Mouse (Mus musculus) testis, adult 2 months (tissue): ENCODE measurements around the gene Znrf1. TPM values are rescaled to one million over a fixed set of nuclear protein-coding genes. Genes with fewer than 3 reads are reported as not detected.

ENCODE experiments used
- H3K27ac ChIP-seq: fragments of 200-500 bp; 2 replicates; pipeline ENCODE4 v1.5.1; 2012; ENCODE audit warnings: low read depth, low read length; ENCODE audit not compliant: control insufficient read depth, insufficient read depth
- H3K27me3 ChIP-seq: fragments of 200-500 bp; 2 replicates; pipeline ENCODE4 v1.6.1; 2012; ENCODE audit warnings: mild to moderate bottlenecking, low read length, moderate library complexity; ENCODE audit not compliant: control insufficient read depth, insufficient read depth
- H3K36me3 ChIP-seq: fragments of 200-500 bp; 2 replicates; pipeline ENCODE4 v1.6.1; 2012; ENCODE audit warnings: mild to moderate bottlenecking, low read length; ENCODE audit not compliant: control insufficient read depth, insufficient read depth
- H3K4me1 ChIP-seq: fragments of 200-500 bp; 2 replicates; pipeline ENCODE4 v1.6.1; 2012; ENCODE audit warnings: low read length; ENCODE audit not compliant: control insufficient read depth, insufficient read depth
- H3K4me3 ChIP-seq: fragments of 200-500 bp; 2 replicates; pipeline ENCODE4 v1.5.1; 2012; ENCODE audit warnings: low read depth, mild to moderate bottlenecking, low read length, moderate library complexity, mixed read lengths; ENCODE audit not compliant: control insufficient read depth
- CTCF ChIP-seq: fragments of 200-500 bp; IDR thresholded peaks from 2 replicates; pipeline ENCODE4 v1.5.1; 2012; ENCODE audit warnings: low read depth, mild to moderate bottlenecking, inconsistent platforms, low read length, moderate library complexity; ENCODE audit not compliant: control insufficient read depth, insufficient read depth, insufficient replicate concordance
- POLR2A ChIP-seq: fragments of 200-500 bp; IDR thresholded peaks from 2 replicates; pipeline ENCODE4 v1.6.1; 2012; ENCODE audit warnings: low read depth, mild to moderate bottlenecking, inconsistent platforms, low read length, moderate library complexity; ENCODE audit not compliant: control insufficient read depth
- polyA plus RNA-seq: library from polyadenylated mRNA; depleted of rRNA; stranded (reverse); fragments of >200 nt; gene quantifications from 2 replicates; pipeline ENCODE4 v1.2.3, GENCODE M21; 2012; rRNA removed

The Znrf1 gene
- polyA plus RNA-seq, 1 experiment = 95.0 TPM

GRCm38 (mm10) chr8:111666751-111667150 is 130.9 kb downstream of the Znrf1 start:
- no peak for TF ChIP-seq POLR2A
- no peak for TF ChIP-seq CTCF
- peaks cover 1% of the 10 kb centered on the region for H3K36me3 ChIP-seq

More at GRCm38 (mm10) chr8:111666751-111667150, 130.9 kb downstream of the Znrf1 start:
- no peak overlapping the region for H3K27ac ChIP-seq
- no peak overlapping the region for H3K4me3 ChIP-seq
- no peaks in the 10 kb centered on the region for H3K27me3 ChIP-seq
- no peaks in the 10 kb centered on the region for H3K4me1 ChIP-seq

Other genes starting within 250 kb of the Znrf1 start
- gene Rfwd3, start 235.9 kb upstream of the Znrf1 start, polyA plus RNA-seq = 22.3 and 25.5 TPM in 2 replicates
- gene Mlkl, start 197.9 kb upstream of the Znrf1 start, polyA plus RNA-seq = 2.9 and 3.9 TPM in 2 replicates
- gene Fa2h, start 142.3 kb upstream of the Znrf1 start, polyA plus RNA-seq = 100 and 111 TPM in 2 replicates
- gene Wdr59, start 14.0 kb upstream of the Znrf1 start, polyA plus RNA-seq = 5.4 and 5.8 TPM in 2 replicates
- 6.5 and 18.8 TPM in 2 replicates for gene Ldhd, start 94.3 kb downstream of the Znrf1 start, polyA plus RNA-seq
- 4.1 and 4.4 TPM in 2 replicates for gene Zfp1, start 107.3 kb downstream of the Znrf1 start, polyA plus RNA-seq
- gene Ctrb1, start 154.9 kb downstream of the Znrf1 start, polyA plus RNA-seq = 1.4 and 3.1 TPM in 2 replicates
- gene Bcar1, start 207.7 kb downstream of the Znrf1 start, polyA plus RNA-seq = 29.5 and 30.9 TPM in 2 replicates